Mouse (Mus musculus) frontal cortex, adult 2 months (tissue): Measurements from ENCODE around the gene Dync1li1. TPM values are rescaled to one million over a fixed set of nuclear protein-coding genes. Genes with fewer than 3 reads are reported as not detected.
"Not testable (repeated sequence)": the region's sequence is repeated elsewhere in the genome, so short reads cannot be mapped to it uniquely, and the experiment has no call there.

ENCODE experiments used
- DNase-seq, 2 experiments: peaks; one replicate each; pipeline ENCODE4 v3.0.0; 2022; ENCODE audit warnings: low spot score in 1 of 2; ENCODE audit errors: extremely low spot score in 1 of 2
- polyA plus RNA-seq: library from polyadenylated mRNA; depleted of rRNA; stranded (reverse); fragments of >200 nt; gene quantifications from 2 replicates; pipeline ENCODE4 v1.2.3, GENCODE M21; 2012; rRNA removed

Dync1li1 gene
- 49.7 and 56.9 TPM in 2 replicates for polyA plus RNA-seq

DNA sequence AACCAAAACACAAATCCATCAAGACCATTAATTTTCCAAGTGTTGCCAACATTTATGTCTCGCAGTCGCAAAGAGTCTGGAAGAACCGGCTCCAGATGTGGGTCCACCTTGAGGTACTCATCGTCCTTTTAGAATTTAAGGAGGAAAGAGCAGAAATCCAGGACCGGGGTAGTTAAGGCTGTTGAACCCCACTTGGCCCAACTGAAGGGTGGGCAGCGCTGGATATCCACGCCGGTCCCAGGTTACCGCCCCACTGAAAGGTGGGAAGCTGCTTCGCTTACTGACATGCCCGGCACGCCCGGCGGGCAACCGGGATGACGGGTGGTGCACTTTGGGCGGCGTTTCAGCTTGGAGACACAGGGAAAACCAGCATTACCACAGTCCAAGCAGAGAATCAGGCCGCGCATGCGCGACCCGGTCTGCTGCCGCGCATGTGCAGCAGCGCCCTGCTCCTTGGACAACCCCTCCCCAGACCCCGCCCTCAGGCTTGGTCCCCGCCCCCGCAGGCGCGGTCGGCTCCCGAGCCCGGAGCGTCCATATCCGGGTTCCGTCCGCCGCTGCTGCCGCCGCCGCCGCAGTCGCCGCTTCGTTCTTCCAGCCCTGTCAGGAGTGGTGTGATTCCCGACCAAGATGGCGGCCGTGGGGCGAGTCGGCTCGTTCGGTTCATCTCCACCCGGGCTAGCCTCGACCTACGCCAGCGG, at the start of gene Dync1li1:
Dync1li1 (plus strand) TSS at position 539 of the 701 bp plus-strand sequence.
- peak; percentile 93 to 98 for DNase-seq

DNA sequence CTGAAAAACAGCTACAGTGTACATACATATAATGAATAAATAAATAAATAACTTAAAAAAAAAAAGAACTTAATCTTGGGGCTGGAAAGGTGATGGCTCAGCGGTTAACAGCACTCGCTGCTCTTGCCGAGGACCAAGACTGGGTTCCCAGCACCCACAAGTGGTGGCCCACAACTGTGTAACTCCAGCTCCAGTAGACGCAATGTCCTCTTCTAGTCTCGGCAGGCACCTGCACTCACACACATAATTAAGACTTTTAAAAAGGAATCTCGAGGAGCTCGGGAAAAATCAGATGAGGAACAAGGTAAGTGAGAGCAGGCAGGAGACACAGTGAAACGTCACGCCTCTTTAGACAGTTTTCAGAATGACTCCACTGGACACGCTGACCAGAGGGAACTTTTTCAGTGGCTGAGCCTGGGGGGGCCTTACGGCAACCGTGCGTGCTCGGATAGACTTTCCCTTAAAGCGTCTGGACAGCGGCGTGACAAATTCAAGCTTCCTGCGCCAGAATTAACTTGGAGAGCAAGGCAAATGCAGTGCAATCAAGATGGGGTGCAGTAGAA, 49.3 kb upstream of the Dync1li1 start:
- no peak for DNase-seq

GRCm38 (mm10) chr9:114639839-114640646, 48.5 kb upstream of the Dync1li1 start, which contains the start of gene Cnot10:
Gene Cnot10 (minus strand): TSS chr9:114640184.
- DNase-seq = peak; percentile 92 to 97

- peak; percentile 76 to 88 for DNase-seq
Measured at GRCm38 (mm10) chr9:114646556-114647505, 41.8 kb upstream of the Dync1li1 start.

- DNase-seq = no peak
Measured at GRCm38 (mm10) chr9:114647506-114648432, 40.8 kb upstream of the Dync1li1 start.

GRCm38 (mm10) chr9:114648472-114648871, 40.1 kb upstream of the Dync1li1 start:
- not testable (repeated sequence) for DNase-seq

DNA sequence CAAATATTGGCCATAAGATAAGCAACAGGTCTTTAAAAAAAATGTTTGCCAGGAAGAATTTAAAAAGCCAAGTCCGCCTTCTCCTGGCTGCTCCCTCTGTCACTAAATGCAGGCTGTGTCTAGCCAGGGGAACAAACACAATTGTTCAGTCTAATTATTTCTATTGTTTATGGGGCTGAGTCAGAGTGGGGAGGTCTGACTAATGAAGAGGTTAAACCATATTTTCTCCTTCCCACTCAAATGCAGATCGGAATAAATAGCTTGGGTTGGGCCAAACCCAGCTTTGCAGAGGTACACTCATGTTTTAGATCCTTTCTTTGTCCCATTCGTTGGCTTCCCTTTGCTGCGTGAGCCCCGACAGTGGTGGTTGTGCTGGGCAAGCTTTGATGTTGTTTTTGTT, 39.2 kb upstream of the Dync1li1 start:
- DNase-seq = no peak

GRCm38 (mm10) chr9:114650938-114651634, 37.5 kb upstream of the Dync1li1 start:
- DNase-seq = no peak

DNA sequence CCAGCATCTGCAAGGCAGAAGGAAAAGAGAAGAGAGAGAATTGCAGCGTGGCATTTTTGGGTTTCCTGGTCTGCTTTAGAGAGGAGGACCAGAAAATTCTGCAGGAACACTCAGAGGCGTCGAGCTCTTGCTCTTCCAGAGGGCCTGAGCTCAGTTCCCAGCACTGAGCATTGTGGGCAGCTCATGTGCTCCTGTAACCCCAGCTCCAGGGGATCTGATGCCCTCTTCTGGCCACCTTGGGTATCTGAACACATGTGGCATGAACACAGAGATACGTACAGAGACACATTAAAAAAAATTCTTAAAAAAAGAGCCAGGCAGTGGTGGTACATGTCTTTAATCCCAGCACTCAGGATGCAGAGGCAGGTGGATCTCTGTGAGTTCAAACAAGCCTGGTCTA, 33.2 kb upstream of the Dync1li1 start:
- DNase-seq = no peak

DNA sequence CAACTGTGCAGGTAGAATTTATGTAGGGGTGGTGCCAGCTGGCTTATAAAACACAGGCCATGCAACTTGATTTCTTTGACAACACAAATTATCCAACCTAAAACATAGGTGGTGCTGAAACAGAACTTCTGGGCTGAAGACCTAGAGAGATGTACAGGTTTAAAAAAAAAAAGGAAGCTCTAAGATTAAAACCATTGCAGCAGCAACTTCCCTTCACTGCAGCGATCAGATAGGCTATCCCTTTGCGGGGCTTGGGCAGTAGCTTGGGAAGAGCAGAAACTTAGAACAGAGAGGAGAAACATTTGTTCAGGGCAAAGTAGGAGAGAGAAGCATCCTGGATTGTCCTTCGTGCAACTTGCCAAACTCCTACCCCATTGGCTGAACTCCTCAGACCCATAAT, 31.9 kb upstream of the Dync1li1 start:
- DNase-seq = no peak

DNA sequence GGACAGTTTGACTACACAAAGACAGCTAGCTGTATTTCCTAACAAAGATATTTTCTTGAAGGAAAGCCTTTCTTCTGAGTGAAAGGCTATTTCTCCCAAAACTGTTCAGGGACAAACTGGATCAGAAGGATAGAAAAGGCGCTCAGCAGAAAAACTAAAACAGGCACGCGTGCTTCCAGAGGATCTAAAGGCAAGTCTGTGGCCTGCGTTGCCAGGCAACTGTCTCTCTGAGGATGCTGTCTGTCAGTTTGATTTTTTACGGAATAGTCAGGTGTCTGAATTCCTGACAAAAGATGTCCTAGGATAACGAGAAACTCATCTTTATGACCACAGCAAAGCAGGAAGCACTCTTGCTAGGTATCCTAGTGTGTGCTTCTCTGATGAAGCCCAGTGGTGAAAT, 28.1 kb upstream of the Dync1li1 start:
- DNase-seq = no peak

DNA sequence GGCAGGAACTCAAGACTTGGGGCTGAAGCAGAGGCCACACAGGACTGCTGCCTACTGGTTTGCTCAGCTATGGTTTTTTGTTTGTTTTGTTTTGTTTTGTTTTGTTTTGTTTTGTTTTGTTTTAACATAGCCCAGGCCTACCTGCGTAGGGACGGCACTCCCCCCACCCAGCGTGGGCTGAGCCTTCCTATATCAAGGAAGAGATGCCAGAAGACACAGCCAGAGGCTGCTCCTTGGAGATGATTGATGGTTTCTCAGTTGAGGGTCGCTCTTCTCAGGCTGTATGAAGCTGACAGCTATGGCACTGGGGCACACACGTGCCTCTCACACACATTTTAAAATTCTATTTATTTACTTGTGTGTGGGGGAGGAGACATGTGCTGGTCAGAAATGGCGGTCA, 27.6 kb upstream of the Dync1li1 start:
- no peak for DNase-seq

DNA sequence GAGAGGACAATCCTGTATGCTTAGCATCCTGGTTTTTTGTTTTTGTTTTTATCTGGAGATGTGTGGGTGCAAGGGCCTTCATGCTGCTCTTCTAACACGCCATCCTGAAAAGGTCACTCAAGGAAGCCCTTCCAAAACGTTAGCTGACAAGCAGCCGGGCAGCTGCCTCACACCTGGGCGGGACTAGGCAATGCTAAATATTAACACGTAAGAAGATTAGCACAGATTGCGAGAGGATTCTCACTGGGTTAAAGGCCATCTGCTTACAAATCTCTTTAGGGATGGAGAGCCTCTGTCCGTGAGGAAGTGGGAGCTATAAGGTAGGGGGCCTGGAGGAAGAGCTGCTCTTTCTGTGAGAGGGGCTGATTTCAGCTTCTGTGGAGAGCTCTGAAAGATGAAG, 26.6 kb upstream of the Dync1li1 start:
- DNase-seq = no peak

DNA sequence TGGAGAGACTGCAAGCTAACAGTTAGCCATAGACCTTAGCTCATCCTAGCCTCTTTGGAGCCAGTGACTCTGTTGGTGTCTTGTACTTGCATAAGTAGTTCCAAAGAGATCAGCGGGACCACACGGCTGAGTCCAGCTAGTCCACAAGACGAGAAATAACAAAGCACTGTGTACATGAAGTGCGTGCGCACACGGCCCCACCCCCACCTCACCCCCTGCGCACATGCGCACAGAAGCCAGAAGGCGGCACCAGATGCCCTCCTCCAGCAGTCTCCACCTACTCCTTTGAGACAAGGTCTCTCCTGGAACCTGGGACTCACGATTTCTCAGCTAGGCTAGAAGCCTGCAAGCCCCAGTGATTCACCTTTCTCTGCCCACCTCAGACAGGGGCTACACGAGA, 24.8 kb upstream of the Dync1li1 start:
- no peak for DNase-seq

DNA sequence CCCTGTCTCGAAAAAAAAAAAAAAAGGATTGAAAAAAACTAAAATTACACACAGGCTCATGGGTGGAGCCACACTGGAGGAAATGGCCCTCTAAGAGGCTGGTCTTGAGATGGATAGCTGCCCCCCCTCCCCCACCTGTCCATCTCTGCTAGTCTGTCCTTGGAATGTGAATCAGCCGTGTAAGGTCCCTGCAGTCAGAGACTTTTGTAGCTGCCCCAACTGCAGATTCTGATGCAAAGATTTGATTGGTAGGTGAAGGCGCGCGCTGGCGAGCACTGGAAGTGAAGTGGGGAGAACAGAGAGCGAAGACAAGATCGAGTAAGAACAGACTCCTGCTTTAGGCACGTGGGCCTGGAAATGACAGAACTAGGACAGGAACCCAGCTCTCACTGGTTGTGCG, 21.7 kb upstream of the Dync1li1 start:
- no peak for DNase-seq

DNA sequence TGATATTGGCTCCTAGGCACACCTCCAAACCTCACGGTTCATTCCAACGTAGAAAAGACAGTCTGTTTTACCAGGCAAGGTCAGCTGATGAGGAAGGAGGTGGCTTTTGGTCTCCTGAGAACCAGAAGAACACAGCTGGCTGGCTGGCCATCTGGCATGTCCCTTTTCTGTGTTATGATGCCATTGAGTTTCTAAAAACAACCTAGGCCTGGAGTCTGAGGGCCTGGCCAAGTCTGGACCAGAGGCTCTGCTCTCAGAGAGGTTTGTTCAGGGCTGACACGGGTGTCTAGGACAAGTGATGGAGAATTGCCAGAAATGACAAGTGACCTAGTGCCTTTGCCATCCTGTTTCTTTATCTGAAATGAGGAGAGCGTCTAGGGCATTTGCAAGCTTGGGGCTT, 20.5 kb upstream of the Dync1li1 start:
- no peak for DNase-seq

DNA sequence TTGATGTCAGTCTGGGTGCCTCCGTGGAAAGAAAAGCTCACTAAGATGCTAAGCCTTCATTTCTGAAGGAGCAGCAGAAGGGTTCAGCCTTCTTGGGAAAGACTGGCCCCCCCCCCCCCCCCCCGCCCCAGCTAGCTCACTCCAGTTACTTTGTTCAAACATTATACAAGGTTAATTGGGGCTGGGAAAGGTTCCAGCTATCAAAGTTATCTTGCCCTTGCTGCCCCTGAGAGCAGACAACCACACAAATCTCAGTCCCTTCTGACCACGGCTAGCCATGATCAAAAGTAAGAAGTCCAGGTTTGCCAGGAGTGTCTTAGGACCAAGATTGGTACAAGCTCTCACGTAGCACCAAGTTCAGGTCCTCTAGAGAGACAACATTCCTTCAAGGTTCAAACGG, 19.6 kb upstream of the Dync1li1 start:
- DNase-seq = no peak

- no peak for DNase-seq
Measured at GRCm38 (mm10) chr9:114671946-114672345, 16.6 kb upstream of the Dync1li1 start.
